Mouse (Mus musculus) midbrain, embryonic 14.5 days (tissue): ENCODE measurements around the gene Hoxa3. TPM values are rescaled to one million over a fixed set of nuclear protein-coding genes. Genes with fewer than 3 reads are reported as not detected.

Experiments
- ATAC-seq: fragments of 200-750 bp; cut with Nextera tagmentation; 2 replicates; pipeline ENCODE4 v1.8.0; 2017; ENCODE audit warnings: moderate number of reproducible peaks, moderate library complexity; ENCODE audit not compliant: low FRiP score, low TSS enrichment
- DNase-seq: peaks from one replicate; pipeline ENCODE4 v3.0.0-alpha.2; 2015
- H3K27ac ChIP-seq: fragments of 300-500 bp; sonication (generic); replicated peaks from 2 replicates; pipeline ENCODE4 v1.5.1; 2014; ENCODE audit warnings: mild to moderate bottlenecking, low read depth, low read length, moderate library complexity
- H3K27me3 ChIP-seq: fragments of 300-500 bp; sonication (generic); 2 replicates; pipeline ENCODE4 v1.6.1; 2014; ENCODE audit warnings: low read length, control low read depth, mixed read lengths; ENCODE audit not compliant: control insufficient read depth, insufficient read depth
- H3K36me3 ChIP-seq: fragments of 300-500 bp; sonication (generic); 2 replicates; pipeline ENCODE4 v1.6.1; 2014; ENCODE audit warnings: low read length, control low read depth; ENCODE audit not compliant: control insufficient read depth, insufficient read depth
- H3K4me1 ChIP-seq: fragments of 300-500 bp; sonication (generic); 2 replicates; pipeline ENCODE4 v1.6.1; 2014; ENCODE audit warnings: mild to moderate bottlenecking, antibody characterized with exemption, low read length, control low read depth; ENCODE audit not compliant: control insufficient read depth, insufficient read depth
- H3K4me2 ChIP-seq: fragments of 300-500 bp; sonication (generic); 2 replicates; pipeline ENCODE4 v1.6.1; 2014; ENCODE audit warnings: mild to moderate bottlenecking, low read length, moderate library complexity
- H3K4me3 ChIP-seq: fragments of 300-500 bp; sonication (generic); replicated peaks from 2 replicates; pipeline ENCODE4 v1.5.1; 2014; ENCODE audit warnings: low read depth, low read length
- H3K9ac ChIP-seq: fragments of 300-500 bp; sonication (generic); replicated peaks from 2 replicates; pipeline ENCODE4 v1.6.1; 2014; ENCODE audit warnings: mild to moderate bottlenecking, low read length, moderate library complexity
- H3K9me3 ChIP-seq: fragments of 300-500 bp; sonication (generic); 2 replicates; pipeline ENCODE4 v1.6.1; 2016; ENCODE audit warnings: low read length, control low read depth, mixed read lengths; ENCODE audit not compliant: control insufficient read depth
- WGBS: fragments of 180-500 bp; shearing (Covaris S2); extraction: QIAGEN DNeasy Blood & Tissue Kit; methylation state at CpG from one replicate; pipeline ENCODE4 v1.1.7; 2014; 5-methylcytosine and 5-hydroxymethylcytosine counted together
- polyA plus RNA-seq: library from polyadenylated mRNA; unstranded; fragments of >200 nt; fragmentation: Nextera tagmentation; extraction: Ambion mirVana; gene quantifications from 2 replicates; pipeline ENCODE4 v1.2.1, GENCODE M21; 2014

Gene Hoxa3
- polyA plus RNA-seq, 1 experiment from 2014 or later, result not detected

- 30% methylated on average over 9 of the region's 9 CpGs for WGBS
- Histone ChIP-seq H3K9me3 (no peaks in the 10 kb centered on the region), H3K36me3 (no peaks in the 10 kb centered on the region), H3K9ac (no peak overlapping the region), H3K4me2 (no peak overlapping the region), H3K27ac (no peak overlapping the region), H3K4me3 (no peak overlapping the region), H3K27me3 (peaks cover 97% of the 10 kb centered on the region), H3K4me1 (no peaks in the 10 kb centered on the region)
- DNase-seq (no peak), ATAC-seq (no peak)
These were observed 22.1 kb upstream of the Hoxa3 start for GRCm38 (mm10) chr6:52235267-52235666.

DNA sequence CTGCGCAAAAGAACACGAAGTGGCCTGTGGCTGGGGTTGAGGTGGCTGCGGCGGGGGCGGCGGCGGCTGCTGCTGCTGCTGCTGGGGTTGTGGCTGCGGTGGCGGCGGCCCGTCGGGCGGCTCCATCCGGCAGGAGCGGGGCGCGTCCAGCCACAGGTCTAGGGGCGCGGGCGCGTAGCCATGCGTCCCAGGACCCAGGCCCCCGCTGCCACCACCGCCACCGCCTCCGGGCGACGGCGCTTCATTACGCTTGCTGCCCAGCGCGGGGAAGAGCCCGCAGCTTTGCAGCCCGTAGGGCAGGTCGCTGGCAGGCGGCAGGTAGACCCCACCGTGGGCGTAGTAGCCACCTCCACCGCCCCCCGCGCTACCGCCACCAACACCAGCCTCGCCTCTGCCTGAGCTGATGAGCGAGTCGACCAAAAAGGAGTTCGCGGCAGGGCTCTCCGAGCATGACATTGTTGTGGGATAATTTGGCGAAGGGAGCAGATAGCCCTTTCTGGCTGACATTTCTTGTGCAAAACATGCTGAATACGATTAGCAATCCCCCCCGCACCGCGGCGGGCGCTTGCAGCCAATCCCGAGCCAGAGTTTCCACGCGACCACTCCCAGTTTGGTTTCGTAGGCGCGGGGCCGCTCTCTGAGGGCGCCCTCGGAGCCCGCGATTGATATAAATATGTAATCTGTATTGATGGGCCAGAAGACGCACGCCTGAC, 21.4 kb upstream of the Hoxa3 start:
- ATAC-seq, result no peak
- WGBS, result 2% methylated on average over 67 of the region's 68 CpGs
- H3K4me2 ChIP-seq, result no peak overlapping the region
- H3K9ac ChIP-seq, result no peak overlapping the region
- DNase-seq, result no peak
- no peaks in the 10 kb centered on the region for H3K36me3 ChIP-seq
- no peaks in the 10 kb centered on the region for H3K9me3 ChIP-seq
- H3K4me3 ChIP-seq, result no peak overlapping the region
- H3K4me1 ChIP-seq, result no peaks in the 10 kb centered on the region
- peaks cover 97% of the 10 kb centered on the region for H3K27me3 ChIP-seq
- H3K27ac ChIP-seq, result no peak overlapping the region

DNA sequence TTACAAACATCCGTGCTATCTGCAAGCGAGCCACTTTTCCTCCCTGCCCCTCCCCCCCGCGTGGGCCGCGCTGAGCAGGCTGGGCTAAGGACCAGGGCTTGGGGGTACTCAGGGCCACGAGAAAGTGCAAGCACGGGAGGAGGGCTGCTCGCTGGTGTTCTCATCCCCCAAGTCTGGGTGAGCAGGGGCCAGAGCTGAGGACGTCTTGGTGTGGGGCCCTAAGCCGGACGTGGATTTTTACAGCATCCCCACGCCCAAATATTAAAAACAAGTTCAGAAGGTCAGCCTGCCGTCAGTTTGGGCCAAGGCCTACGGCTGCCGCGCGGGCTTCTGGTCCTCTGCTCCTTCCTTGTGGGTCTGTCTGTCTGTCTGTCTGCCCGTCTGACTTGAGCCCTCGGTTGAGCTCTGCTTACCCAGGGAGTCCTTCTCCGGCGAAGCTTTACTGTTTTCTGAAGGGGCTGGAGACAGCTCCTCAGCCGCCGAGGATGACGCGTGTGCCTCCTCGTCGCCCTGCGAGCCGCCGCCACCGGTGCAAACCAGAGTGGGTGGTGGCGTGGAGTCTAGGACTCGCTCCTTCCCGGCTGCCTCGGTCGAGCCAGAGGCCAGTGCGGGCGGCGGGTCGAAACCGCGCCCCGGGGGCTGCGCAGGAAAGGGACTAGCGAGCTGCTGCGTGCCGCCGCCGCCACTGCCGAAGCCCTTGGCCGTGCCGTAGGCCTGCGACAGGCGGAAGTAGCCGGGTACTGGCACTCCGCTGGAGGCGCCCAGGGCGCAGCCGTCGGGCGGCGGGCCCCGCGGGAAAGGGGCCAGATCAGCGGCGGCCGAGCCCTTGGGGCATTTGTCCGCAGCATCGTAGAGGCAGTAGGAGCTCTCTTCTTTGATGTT, 20.7 kb upstream of the Hoxa3 start:
- Histone ChIP-seq H3K4me3 (no peak overlapping the region), H3K9me3 (no peaks in the 10 kb centered on the region), H3K4me2 (no peak overlapping the region), H3K4me1 (no peaks in the 10 kb centered on the region), H3K9ac (no peak overlapping the region), H3K36me3 (no peaks in the 10 kb centered on the region), H3K27me3 (peaks cover 98% of the 10 kb centered on the region), H3K27ac (no peak overlapping the region)
- WGBS, result under 1% methylated on average over 70 of the region's 70 CpGs
- DNase-seq (no peak), ATAC-seq (no peak)

DNA sequence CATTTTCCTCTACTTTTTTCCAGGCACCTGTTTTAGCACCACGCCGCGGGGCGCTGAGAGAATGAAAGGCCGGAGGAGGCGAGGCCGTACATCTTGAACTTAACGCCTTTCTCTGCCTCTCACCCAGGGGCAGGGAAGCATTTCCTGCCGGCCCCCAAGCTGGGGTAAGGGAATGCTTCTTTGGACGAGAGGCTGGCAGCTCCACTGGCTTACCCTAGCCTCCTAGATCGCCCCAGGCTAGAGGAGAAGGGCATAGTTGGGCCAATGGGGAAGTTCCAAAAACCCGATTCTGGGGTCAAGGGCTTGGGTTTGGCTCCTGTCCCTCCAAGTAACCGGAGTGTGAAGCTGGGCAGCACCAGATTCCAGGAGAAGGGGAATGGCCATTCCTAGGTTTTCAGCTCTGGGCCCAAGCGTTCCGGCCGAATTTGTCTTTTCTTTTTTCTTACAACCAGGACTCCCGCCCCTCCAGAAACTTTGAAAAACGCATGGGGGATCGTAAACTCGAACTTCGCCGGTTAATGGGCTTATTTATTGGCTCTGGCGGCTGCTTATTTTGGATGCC, 19.9 kb upstream of the Hoxa3 start:
- H3K27me3 ChIP-seq, result peaks cover 96% of the 10 kb centered on the region
- H3K4me2 ChIP-seq, result no peak overlapping the region
- WGBS, result 2% methylated on average over 23 of the region's 23 CpGs
- no peak overlapping the region for H3K27ac ChIP-seq
- no peaks in the 10 kb centered on the region for H3K9me3 ChIP-seq
- no peak overlapping the region for H3K4me3 ChIP-seq
- DNase-seq (no peak), ATAC-seq (no peak)
- H3K4me1 ChIP-seq, result no peaks in the 10 kb centered on the region
- H3K36me3 ChIP-seq, result no peaks in the 10 kb centered on the region
- H3K9ac ChIP-seq, result no peak overlapping the region

DNA sequence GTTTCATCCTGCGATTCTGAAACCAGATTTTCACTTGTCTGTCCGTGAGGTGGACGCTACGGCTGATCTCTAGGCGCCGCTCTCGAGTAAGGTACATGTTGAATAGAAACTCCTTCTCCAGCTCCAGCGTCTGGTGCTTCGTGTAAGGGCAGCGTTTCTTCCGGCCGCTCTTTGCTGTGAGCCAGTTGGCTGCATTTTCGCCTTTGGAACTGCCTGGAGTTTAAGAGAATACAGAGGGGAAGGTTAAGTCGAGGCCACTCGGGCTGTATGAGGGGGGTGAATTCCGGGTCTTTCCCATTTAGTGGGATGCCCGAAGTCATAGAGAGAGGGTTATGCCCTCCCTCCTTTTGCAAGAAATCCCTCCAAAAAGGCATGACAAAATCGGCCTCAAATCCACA, 19.4 kb upstream of the Hoxa3 start:
- H3K4me3 ChIP-seq, result no peak overlapping the region
- no peak overlapping the region for H3K4me2 ChIP-seq
- no peaks in the 10 kb centered on the region for H3K4me1 ChIP-seq
- no peak for DNase-seq
- no peak overlapping the region for H3K27ac ChIP-seq
- WGBS, result 1% methylated on average over 18 of the region's 18 CpGs
- H3K9ac ChIP-seq, result no peak overlapping the region
- no peaks in the 10 kb centered on the region for H3K9me3 ChIP-seq
- ATAC-seq, result no peak
- H3K27me3 ChIP-seq, result peaks cover 96% of the 10 kb centered on the region
- H3K36me3 ChIP-seq, result no peaks in the 10 kb centered on the region

DNA sequence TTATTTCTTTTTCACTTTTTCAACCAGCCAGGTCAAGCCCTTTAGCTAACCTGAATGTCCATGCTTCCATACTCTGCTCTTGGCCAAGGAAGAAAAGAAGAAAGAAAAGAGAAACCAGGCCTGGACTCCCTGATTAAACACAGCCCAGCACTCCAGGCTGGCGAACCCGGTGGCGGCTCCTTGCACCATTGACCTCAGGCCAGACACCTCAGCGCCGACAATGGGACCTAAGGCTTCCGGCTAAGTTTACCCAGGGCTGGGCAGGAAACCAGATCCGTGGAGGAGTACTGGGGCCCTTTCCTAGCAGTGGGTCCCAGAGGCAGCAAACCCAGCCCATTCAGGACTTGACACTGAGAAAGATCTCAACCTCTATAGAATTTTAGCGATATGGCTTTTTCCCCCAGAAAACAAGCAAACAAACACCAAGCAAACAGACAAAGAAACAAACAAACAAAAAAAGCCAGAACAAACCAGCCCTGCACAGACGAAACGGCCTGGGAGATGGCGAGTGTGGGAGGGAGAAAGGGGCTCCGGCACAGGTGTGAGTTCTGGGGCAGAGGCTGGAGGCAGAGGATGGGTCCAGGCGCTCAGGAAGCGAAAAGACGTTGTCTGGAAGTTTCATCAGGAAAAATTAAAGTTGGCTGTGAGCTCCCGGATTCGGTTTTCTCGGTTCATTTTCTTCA, 18.9 kb upstream of the Hoxa3 start:
- DNase-seq, result no peak
- WGBS, result 2% methylated on average over 18 of the region's 18 CpGs
- Histone ChIP-seq H3K4me2 (no peak overlapping the region), H3K9ac (no peak overlapping the region), H3K27ac (no peak overlapping the region), H3K4me3 (no peak overlapping the region), H3K9me3 (no peaks in the 10 kb centered on the region), H3K36me3 (no peaks in the 10 kb centered on the region), H3K4me1 (no peaks in the 10 kb centered on the region), H3K27me3 (peaks cover 96% of the 10 kb centered on the region)
- no peak for ATAC-seq

GRCm38 (mm10) chr6:52230516-52231165, 17.5 kb upstream of the Hoxa3 start, which contains the start of gene Hoxa9:
Gene Hoxa9, minus strand, starts transcription at chr6:52231089.
- Histone ChIP-seq H3K4me3 (no peak within 1 kb of the TSS), H3K9me3 (no peaks in the 10 kb centered on the region), H3K4me1 (no peaks in the 10 kb centered on the region), H3K9ac (no peak within 1 kb of the TSS), H3K4me2 (no peak within 1 kb of the TSS), H3K36me3 (no peaks in the 10 kb centered on the region), H3K27ac (no peak within 1 kb of the TSS), H3K27me3 (peaks cover 96% of the 10 kb centered on the region)
- under 1% methylated on average over 29 of the region's 36 CpGs for WGBS
- no peak for ATAC-seq
- DNase-seq, result no peak
